Mouse (Mus musculus) C2C12 (cell line): Measurements from ENCODE around the gene Fbxl17.

ENCODE experiments used
- CEBPB ChIP-seq: IDR thresholded peaks from one replicate; pipeline ENCODE4 v1.6.1; 2011; ENCODE audit warnings: low read depth, mild to moderate bottlenecking, control low read depth, moderate library complexity
- CTCF ChIP-seq: IDR thresholded peaks from one replicate; pipeline ENCODE4 v1.5.1; 2011; ENCODE audit not compliant: control insufficient read depth, insufficient read depth, insufficient read length
- MAX ChIP-seq: IDR thresholded peaks from one replicate; pipeline ENCODE4 v1.6.1; 2011; ENCODE audit warnings: mild to moderate bottlenecking, control low read depth
- MYOD1 ChIP-seq: IDR thresholded peaks from one replicate; pipeline ENCODE4 v1.6.1; 2011; ENCODE audit warnings: low read depth; ENCODE audit not compliant: control insufficient read depth, insufficient read length
- USF1 ChIP-seq: IDR thresholded peaks from one replicate; pipeline ENCODE4 v1.6.1; 2011; ENCODE audit warnings: low read depth, mild to moderate bottlenecking, control low read depth, moderate library complexity

DNA sequence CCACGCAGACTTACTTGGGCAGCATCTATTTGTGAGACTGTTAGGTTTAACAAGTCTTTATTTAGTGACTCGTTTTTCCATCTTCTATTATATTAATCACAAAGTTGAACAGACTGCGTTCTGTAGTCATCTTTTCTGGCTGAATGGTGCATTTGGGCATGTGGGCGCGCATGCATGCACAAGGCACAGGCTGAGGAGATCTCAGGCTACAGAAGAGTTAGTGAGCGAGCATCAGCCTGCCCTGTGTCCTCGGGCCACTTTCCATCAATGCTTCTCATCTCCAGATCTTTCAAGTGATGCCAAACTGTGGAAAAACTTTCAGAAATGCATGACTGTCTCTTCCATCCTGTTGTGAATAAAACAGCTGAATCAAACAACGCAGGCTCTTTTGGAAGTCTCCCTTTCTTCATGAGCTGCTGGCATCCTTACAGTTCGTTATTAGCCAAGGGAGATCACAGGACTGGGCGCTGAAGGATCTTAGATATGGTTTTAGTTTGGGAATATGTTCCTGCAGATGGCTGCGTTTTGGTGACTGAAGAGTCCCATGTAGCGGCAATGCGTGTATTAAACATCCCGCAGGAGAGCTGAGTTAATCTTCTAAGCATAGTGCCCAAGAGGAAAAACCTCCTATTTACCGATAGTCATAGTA, 442.0 kb downstream of the Fbxl17 start:
- no peak for TF ChIP-seq CEBPB
- no peak for TF ChIP-seq CTCF
- no peak for TF ChIP-seq MYOD1
- no peak for TF ChIP-seq USF1
- TF ChIP-seq MAX = no peak
